Mouse (Mus musculus): ENCODE measurements at regions not wholly inside any gene's neighbourhood (a gene's known extent, or its start where the extent isn't known, plus 50 kb on each side); places are given as distances from the start of the nearest gene placed in this dataset.

- in situ Hi-C loops (cut with MboI, MseI) = loop anchor here (10.0 kb wide), 1 partner anchor 75 kb away; no protein-coding TSS in a partner anchor
Measured at GRCm38 (mm10) chr3:52929827-52930605, 87.0 kb downstream of the Cog6 start.

GRCm38 (mm10) chr3:52927361-52927841 lies 89.6 kb downstream of the Cog6 start:
- in situ Hi-C loops (cut with MboI, MseI) = no loop called here

GRCm38 (mm10) chr3:52926549-52926948 lies 90.5 kb downstream of the Cog6 start:
- in situ Hi-C loops (cut with MboI, MseI) = no loop called here

- in situ Hi-C loops (cut with MboI, MseI) = no loop called here
Measured at GRCm38 (mm10) chr3:52925223-52925622, 91.8 kb downstream of the Cog6 start.

GRCm38 (mm10) chr3:52924631-52925030 lies 92.4 kb downstream of the Cog6 start:
- in situ Hi-C loops (cut with MboI, MseI) = no loop called here

- in situ Hi-C loops (cut with MboI, MseI) = no loop called here
Measured at GRCm38 (mm10) chr3:52923824-52924559, 93.0 kb downstream of the Cog6 start.

- in situ Hi-C loops (cut with MboI, MseI) = no loop called here
Measured at GRCm38 (mm10) chr3:52922411-52922810, 94.6 kb downstream of the Cog6 start.

- in situ Hi-C loops (cut with MboI, MseI) = no loop called here
Measured at GRCm38 (mm10) chr3:52906823-52907564, 110.0 kb downstream of the Cog6 start.

GRCm38 (mm10) chr3:52904028-52904427 lies 113.0 kb downstream of the Cog6 start:
- in situ Hi-C loops (cut with MboI, MseI) = no loop called here

- in situ Hi-C loops (cut with MboI, MseI) = no loop called here
Measured at GRCm38 (mm10) chr3:52897665-52898064, 119.4 kb downstream of the Cog6 start.

GRCm38 (mm10) chr3:52896462-52896861 lies 120.6 kb downstream of the Cog6 start:
- in situ Hi-C loops (cut with MboI, MseI) = no loop called here

- in situ Hi-C loops (cut with MboI, MseI) = no loop called here
Measured at GRCm38 (mm10) chr3:52895751-52896150, 121.3 kb downstream of the Cog6 start.

GRCm38 (mm10) chr3:52894812-52895211 lies 122.2 kb downstream of the Cog6 start:
- in situ Hi-C loops (cut with MboI, MseI) = no loop called here

GRCm38 (mm10) chr3:52889156-52889715 lies 127.8 kb downstream of the Cog6 start:
- in situ Hi-C loops (cut with MboI, MseI) = no loop called here

GRCm38 (mm10) chr3:52881981-52882380 lies 135.1 kb downstream of the Cog6 start:
- in situ Hi-C loops (cut with MboI, MseI) = no loop called here

GRCm38 (mm10) chr3:52881139-52881538 lies 135.9 kb downstream of the Cog6 start:
- in situ Hi-C loops (cut with MboI, MseI) = no loop called here

GRCm38 (mm10) chr3:52879700-52880099 lies 137.3 kb downstream of the Cog6 start:
- in situ Hi-C loops (cut with MboI, MseI) = no loop called here

GRCm38 (mm10) chr3:52878334-52878733 lies 138.7 kb downstream of the Cog6 start:
- in situ Hi-C loops (cut with MboI, MseI) = no loop called here

GRCm38 (mm10) chr3:52872260-52872659 lies 144.8 kb downstream of the Cog6 start:
- in situ Hi-C loops (cut with MboI, MseI) = no loop called here

GRCm38 (mm10) chr3:52863146-52863849 lies 153.7 kb downstream of the Cog6 start:
- in situ Hi-C loops (cut with MboI, MseI) = no loop called here

- in situ Hi-C loops (cut with MboI, MseI) = no loop called here
Measured at GRCm38 (mm10) chr3:52862026-52862425, 155.0 kb downstream of the Cog6 start.
